Mouse (Mus musculus) naive thymus-derived CD4-positive, alpha-beta T cell, adult 2 months (primary cell): Measurements from ENCODE around the gene Ccdc43.

Source experiments
- DNase-seq: peaks from one replicate; pipeline ENCODE4 v3.0.0-alpha.2; 2011; ENCODE audit warnings: low read depth

The Ccdc43 gene

DNA sequence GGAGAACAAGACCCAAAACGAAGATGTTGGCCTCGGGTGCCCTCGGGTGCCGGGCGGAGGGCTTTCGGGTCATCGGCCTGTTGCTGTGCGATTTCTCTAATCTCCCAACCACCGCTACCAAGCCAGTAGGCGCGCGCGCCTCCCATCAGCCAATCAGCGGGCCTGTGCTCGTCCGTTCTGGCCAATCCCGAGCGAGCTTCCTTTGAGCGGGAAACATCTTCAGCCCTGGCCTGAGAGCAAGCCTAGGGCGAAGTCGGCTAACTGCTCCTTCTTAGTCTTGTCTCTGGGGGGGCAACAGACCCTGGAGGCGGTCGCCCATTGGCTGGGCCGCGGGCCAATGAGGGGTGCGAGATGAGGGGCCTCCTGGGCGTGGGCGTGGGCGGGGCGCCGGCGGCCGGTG is 32.4 kb downstream of the Ccdc43 start:
- DNase-seq = no peak

DNA sequence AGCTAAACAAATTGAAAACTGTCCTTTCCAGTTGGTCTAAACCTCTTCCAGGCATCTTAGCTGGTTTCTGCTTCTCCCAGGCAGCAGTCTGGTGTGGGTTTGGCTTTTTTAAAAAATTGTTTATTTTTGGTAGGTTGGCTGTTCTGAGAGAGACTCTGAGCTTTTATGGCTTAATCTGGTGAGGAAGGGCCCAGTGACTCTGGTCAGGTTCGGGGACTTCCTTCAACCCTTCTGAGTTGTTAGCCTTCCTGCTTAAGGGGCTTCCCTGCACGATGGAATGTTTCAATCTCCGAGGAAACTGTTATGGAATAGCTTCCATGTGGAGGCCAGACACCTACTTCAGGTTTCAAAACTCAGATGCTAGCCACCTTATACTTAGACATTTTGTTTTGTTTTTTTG is 34.2 kb downstream of the Ccdc43 start, which contains the start of gene Meioc:
Gene Meioc, plus strand, starts transcription at position 301 of the 400 bp plus-strand sequence.
- DNase-seq = no peak

DNA sequence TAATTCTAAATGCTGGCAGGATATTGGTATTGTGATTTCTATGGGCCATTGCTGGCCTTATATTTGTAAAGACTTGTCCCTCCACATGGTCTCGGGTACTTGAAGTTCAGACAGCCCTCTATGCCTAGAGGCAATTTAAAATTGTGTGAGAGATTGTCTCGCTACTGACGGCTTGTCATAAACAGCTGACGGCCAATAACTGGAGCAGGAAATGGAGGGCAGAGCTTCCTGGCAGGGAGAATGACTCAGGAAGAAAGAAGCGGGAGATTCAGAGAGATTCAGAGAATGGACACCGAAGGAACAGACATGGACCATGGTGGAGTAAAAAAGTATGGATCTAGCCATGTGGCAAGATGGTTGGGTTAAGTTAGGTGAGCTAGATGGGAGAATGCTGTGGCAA is 40.7 kb downstream of the Ccdc43 start:
- DNase-seq = no peak

DNA sequence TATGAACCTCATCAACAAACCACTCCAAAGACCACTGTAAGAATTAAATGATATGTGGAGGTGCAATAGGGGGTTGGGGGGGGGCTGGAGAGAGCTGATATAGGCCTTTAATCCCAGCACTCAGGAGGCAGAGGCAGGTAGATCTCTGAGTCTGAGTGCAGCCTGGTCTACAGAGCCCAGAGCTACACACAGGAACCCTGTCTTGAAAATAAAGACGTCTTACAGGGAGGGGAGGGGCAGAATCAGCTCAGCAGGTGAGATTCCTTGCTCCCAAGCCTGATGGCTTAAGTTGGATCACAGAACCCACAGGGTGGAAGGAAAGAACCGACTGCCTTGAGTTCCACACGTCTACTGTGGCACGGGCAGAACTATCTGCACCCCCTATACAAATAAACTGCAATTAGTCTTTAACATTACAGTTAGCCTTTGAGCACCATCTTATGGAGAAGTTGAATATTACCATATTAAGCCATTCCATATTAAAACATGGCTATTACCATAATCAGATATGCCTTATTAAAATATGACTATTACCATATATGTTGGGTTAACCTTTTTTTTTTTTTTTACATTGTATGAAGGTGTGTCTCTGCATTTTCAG is 41.2 kb downstream of the Ccdc43 start:
- DNase-seq = no peak

DNA sequence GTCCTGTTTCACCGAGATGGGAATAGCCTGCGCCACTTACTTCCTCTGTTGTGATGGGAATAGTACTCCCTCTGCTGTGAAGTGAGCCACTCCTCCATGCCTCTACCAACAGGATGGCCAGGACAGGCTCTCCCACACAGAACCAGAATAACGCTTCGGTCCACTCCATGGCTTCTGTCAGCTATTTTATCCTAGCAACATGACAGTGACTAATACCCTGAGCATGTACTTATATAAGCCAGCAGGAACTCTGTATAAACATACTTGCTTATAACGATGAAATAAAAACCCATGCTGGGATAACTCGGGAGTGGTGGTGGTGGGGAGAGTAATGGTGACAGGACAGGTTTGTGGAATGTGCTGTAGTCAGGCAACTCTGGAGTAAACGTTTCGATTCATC is 41.7 kb downstream of the Ccdc43 start:
- no peak for DNase-seq

DNA sequence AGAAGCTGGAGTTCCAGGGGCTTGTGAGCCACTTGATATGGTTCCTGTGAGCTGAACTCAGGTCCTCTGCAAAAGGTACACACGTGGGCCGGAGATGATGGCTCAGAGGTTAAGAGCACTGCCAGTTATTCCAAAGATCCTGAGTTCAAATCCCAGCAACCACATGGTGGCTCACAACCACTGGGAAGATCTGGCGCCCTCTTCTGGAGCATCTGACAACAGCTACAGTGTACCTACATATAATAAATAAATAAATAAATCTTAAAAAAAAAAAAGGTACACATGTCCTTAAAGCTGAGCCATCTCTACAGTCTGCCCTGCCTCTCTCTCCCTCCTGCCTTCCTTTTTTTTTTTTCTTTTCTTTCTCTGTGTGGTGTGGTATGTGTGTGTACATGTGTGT is 44.7 kb downstream of the Ccdc43 start:
- DNase-seq = peak; percentile 11

DNA sequence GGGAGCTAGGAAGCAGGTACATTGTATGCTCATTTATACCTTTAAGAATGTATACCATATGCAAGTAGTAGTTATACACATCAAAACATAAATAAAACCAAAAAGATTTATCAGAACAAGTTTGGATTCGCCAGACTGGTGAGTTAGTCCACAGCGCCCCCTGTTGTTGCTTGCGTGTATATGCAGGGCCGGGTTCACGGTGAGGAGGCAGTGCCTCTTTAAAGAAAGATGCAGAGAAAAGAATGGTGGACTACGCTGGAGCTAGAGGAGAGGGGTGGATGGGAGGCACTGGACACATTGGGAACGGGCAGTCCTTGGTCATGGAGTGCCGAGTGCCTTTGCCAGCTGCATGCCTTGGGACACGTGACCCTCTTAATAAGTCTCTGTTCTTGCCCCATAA is 46.2 kb downstream of the Ccdc43 start:
- peak; percentile 37 for DNase-seq

DNA sequence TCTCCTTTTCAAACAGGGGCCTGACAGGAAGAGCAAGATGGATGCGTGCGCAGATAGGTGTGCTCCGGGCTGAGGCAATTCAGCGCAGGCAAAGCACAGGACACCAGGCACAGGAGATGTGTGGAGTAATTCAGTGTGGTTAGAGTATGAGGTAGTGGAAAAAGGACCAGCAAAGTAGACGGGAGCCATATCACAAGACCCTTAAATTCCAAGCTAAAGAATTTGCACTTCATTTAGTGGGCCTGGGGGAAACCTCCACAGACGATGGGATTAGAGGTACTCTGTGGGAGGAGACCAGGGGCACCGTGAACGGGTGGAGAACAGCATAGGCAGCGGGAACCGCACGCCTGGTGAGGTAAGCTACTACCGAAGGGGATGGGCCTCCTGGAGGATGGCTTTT is 49.7 kb downstream of the Ccdc43 start:
- DNase-seq = no peak

DNA sequence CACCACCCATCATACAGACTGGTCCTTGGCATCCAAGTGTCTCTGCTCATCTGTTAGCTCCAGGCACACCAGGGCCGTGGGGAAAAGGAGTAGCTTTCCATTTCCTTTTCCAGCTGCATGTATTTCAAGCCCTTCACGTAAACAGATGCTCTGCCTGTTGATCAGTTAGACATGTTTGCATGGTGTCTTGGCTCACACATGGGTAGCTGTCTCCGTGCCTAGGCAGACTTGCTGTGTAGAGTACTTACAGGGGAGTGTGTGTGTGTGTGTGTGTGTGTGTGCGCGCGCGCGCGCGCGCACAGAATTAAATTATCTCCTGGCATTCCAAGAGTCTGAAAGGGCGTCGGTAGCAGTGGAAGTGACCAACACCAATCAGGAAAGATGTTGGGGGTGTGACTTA is 51.4 kb downstream of the Ccdc43 start:
- DNase-seq = no peak

DNA sequence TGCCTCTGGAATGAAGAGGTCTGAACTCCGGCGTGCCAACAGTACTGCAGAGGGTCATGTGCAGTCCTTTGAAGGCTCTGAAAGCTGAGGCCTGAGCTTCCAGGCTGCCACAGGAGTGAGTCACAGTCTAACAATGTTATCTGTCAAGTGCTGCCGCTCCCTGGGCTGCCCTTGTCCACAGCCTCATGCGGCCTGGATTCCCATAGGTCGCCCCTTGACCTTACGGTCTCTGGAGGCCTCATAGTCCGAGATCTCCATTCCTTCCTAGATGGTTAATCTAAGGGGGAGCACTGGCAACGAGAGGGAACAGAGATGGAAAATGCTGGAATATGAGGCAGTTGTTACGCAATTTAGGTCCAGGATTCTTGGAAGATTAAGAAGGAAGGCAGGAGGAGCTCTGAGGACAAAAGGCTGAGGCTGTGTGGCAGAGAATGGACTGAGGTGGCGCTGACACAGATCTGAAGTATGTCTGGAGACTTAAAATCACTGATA is 53.6 kb downstream of the Ccdc43 start:
- DNase-seq = no peak

DNA sequence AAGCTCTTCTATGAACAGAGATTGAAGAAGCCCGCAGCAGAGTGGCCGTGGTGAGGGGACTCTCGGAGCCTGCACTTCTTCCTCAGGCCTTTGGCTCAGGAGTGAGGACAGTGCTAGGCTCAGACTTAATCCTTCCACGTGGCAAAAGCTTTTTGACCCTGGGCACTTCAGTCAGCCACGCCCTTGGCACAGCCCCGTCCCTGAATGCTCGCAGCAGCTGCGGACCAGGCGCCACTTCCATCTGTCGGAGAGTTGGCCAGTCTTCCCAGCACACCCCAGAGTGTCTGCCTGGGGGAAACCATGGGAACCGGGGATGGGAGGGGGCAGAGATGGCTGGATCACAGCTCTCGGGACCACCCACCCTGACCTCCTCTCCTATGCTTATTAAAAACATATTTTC is 60.7 kb downstream of the Ccdc43 start:
- no peak for DNase-seq
